Mouse (Mus musculus): ENCODE measurements around the gene Cphx3. TPM values are rescaled to one million over a fixed set of nuclear protein-coding genes. Genes with fewer than 3 reads are reported as not detected.
"Not testable (repeated sequence)": the region's sequence is repeated elsewhere in the genome, so short reads cannot be mapped to it uniquely, and the experiment has no call there.

Gene Cphx3
- total RNA-seq (2021), result not detected

DNA sequence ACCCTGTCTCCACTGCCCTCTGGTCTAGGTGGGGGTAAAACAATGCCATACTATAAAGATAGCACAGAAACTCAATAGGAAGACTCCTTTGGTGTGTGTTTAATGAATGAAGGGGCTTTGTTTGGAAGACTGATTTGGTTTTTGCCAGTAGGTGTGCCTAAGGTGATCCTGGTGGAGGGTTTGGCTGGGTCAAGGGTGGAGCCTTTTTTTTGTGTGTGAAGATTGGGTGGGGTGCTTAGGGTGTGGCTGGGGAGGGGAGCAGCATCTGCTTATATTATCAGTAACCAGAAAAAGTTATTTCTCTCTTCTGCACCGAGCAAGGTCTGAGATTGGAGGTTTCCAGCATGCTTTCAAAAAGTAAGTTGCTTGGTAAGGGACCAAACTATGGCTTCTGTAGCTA lies at the start of gene Cphx3:
Gene Cphx3, plus strand, starts transcription at position 301 of the 400 bp plus-strand sequence.
- intact Hi-C loops (cut with DNase I); DNase-seq: not testable (repeated sequence)

DNA sequence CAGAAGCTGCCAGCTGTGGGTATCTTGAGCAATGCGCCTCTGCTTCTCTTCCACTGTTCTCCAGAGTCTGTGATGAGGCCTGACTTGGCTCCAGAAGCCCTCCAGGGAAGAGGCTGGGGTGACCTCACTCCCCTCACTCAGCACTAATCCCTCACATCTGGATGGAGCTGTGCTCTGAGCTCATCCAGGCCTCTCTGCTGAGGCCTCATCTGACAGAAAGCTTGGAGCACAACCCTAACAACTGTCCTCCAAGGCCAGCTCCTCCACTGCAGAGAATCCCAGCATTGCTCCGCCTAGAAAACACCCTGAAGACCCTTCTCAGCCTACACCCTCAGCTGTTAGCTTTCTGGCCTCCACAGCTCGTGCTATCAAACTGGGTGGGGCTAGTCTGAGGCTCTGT lies 47.7 kb upstream of the Cphx3 start:
- DNase-seq; intact Hi-C loops (cut with DNase I): not testable (repeated sequence)

GRCm38 (mm10) chr14:26035439-26035838 lies 46.7 kb upstream of the Cphx3 start:
- intact Hi-C loops (cut with DNase I); DNase-seq: not testable (repeated sequence)

- intact Hi-C loops (cut with DNase I); DNase-seq: not testable (repeated sequence)
These were observed 39.5 kb upstream of the Cphx3 start, which contains the start of gene Gm9780 for GRCm38 (mm10) chr14:26042611-26043010. Gm9780 (minus strand) TSS chr14:26042711.

DNA sequence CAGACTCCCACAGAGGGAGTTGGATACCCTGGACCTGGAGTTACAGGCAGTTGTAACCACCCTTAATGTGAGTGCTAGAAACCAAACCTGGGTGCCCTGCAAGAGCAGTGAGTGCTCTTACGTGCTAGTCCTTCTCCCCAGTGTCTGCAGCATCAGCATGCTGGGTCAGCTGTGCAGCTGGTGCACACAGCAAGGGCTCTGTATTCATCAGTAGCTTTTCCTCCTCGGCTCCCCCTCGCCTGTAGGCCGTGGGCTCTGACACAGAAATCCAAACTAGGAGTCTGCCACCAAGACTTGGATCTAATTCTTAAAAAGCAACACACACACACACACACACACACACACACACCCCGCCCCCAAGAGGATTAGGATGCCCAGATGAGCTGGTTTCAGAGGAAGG lies 37.1 kb upstream of the Cphx3 start:
- DNase-seq; intact Hi-C loops (cut with DNase I): not testable (repeated sequence)

GRCm38 (mm10) chr14:26047026-26047425 lies 35.1 kb upstream of the Cphx3 start:
- intact Hi-C loops (cut with DNase I); DNase-seq: not testable (repeated sequence)

- DNase-seq; intact Hi-C loops (cut with DNase I): not testable (repeated sequence)
These were observed 33.3 kb upstream of the Cphx3 start for GRCm38 (mm10) chr14:26048767-26049166.

GRCm38 (mm10) chr14:26058184-26058583 lies 23.9 kb upstream of the Cphx3 start:
- intact Hi-C loops (cut with DNase I); DNase-seq: not testable (repeated sequence)

DNA sequence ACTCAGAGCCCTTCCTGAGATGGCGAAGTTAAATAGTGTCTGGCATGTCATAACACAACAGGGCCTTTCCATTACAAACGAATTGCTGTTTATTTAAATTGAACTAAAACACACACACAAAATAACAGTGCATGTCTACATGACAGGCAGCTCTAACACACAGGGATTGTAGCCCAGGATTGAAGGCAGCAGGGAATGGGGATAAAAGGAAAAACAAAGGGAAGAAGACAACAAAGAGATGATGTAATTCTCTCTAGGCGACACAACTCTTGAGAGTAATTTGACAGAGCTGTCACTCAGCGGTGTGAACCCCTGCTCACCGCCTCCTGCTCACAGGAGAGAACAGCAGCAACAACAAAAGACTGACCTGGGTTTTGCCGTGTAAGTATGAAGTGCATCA lies 22.7 kb upstream of the Cphx3 start:
- intact Hi-C loops (cut with DNase I); DNase-seq: not testable (repeated sequence)

GRCm38 (mm10) chr14:26066574-26067324 lies 15.3 kb upstream of the Cphx3 start:
- DNase-seq; intact Hi-C loops (cut with DNase I): not testable (repeated sequence)

DNA sequence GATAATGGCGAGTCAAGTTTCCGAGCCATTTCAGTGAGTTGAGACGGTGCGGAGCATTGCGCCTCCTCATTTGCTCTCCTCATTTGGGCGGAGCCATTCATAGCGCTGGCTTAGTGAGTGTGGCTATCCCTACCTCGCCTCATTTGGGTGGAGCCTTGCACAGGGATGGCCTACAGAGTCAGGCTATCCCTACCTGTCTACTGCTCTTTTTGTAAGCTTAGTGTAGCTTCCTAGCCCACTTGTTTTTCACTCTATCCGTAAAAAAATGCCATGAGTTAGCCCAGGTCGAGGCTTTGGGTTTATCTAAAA lies 14.8 kb upstream of the Cphx3 start, which contains the start of gene Tmem254c:
Gene Tmem254c, minus strand, starts transcription at position 31 of the 309 bp plus-strand sequence.
- DNase-seq; intact Hi-C loops (cut with DNase I): not testable (repeated sequence)

DNA sequence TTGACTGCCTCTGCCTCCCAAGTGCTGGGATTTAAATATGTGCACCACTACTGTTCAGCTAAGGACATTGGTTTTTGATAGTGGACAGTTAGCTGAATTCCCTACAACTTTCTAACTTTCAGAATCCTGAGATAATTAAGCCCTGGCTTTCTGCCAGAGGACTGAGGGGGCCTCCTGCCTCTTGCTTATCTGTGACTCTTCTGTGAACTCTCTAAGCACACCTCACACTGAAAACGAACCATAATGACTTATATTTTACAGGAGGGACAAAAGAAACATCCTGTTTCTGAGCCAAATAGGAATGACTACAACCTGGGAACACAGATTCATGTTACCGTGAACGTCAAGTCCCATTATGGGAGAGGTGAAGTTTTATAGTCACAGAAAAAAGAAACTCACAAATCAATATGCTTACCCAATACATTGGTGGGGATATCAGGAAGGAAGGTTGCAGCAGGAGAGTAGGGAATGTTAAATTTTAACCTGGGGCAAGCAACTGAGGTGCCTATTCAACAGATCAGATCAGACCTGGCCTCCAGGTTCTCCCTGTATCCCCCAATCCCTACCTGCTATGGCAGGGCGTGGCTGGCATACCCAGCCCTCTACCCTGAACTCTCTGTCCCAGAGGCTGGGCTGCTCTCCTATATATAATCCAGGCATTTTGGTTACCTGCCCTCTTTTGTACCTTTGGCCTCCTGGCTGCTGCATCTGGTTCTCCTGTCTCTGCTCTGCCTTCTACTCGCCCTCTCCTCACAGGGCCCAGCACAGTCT lies 5.3 kb upstream of the Cphx3 start:
- intact Hi-C loops (cut with DNase I); DNase-seq: not testable (repeated sequence)

- intact Hi-C loops (cut with DNase I); DNase-seq: not testable (repeated sequence)
These were observed 881 bp upstream of the Cphx3 start, which contains the start of gene Cphx2 for GRCm38 (mm10) chr14:26081216-26081615. Cphx2 (plus strand) TSS chr14:26081516.

DNA sequence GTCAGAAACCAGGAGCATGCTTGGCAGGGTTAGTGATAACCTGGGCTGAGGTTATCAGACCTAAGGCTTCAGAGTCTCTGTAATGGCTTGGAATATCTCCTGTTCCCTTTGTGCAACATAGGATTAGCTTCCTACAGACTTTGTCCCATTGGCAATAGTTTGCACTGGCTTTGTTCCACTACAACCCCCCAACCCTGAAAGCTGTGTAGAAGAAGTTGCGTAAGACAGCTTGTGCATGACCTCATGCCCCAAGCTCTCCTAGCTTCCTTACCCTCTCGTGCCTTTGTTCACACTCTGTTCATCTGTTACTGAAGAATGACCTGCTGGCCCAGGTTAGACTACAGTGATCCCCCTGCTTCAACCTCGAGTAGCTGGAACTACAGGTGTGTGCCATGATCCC lies 15.5 kb downstream of the Cphx3 start:
- DNase-seq; intact Hi-C loops (cut with DNase I): not testable (repeated sequence)

DNA sequence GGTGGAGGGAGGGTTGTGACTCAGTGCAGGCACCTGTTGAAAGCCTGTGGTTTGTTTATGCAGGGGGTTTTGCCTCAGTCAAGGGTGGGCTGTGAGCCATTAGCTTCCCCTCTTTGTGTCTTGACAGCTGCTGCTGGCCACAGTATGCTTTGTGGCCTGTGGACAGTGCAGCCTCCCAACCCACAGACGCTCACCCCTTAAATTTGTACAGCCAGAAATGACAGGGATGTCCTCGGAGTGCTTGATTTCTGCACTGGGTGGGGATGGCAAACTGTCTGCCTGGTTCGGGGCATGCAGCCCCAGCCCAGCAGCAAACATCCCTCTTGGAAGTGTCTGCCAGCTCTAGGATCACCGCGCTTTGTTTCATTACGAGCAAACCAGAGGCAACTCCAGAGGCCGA lies 36.1 kb downstream of the Cphx3 start, which contains the start of gene Duxbl2:
Gene Duxbl2, plus strand, starts transcription at position 200 of the 400 bp plus-strand sequence.
- DNase-seq; intact Hi-C loops (cut with DNase I): not testable (repeated sequence)

GRCm38 (mm10) chr14:26118550-26119000 lies 36.5 kb downstream of the Cphx3 start:
- intact Hi-C loops (cut with DNase I); DNase-seq: not testable (repeated sequence)

- intact Hi-C loops (cut with DNase I); DNase-seq: not testable (repeated sequence)
These were observed 37.0 kb downstream of the Cphx3 start for GRCm38 (mm10) chr14:26119095-26119494.

DNA sequence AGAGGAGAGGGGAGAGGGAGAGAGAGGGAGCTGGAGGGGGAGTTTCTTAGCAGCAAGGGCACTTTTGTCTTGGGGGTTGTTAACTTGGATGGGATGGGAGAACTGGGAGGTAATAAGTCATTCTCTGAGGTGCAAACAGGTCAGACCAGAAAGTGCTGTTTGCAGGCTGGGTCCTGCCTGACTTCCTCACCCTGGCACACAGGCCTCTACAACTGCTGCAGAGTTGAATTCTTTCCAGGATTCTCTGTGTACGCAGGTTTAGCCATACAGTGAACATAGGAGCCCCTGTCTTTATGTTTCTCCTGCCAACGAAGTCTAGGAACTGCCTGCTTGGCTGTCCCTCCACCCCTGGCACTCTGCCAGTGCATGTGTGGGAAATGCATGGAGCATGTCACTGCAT lies 65.0 kb downstream of the Cphx3 start:
- intact Hi-C loops (cut with DNase I); DNase-seq: not testable (repeated sequence)

GRCm38 (mm10) chr14:26156032-26156431 lies 73.9 kb downstream of the Cphx3 start:
- DNase-seq; intact Hi-C loops (cut with DNase I): not testable (repeated sequence)

DNA sequence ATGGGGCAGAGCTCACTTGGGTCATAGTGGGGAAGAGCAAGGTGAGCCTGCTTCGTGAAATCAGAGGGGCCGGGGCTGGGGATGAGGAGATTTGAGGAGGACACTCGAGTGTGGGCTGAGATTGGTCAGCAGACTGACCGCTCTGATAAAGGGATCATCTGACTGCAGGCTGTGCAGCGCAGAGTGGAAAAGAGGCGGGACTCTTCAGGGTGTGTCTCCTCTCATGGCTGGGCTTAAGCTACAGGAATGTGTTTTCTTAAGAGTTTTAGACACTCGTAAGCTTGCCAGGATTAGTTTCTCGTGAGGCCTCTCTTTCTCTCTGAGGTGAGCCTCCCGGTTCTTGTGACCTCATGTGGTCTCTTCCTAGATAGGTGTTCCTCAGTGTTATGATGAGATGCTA lies 79.1 kb downstream of the Cphx3 start:
- intact Hi-C loops (cut with DNase I); DNase-seq: not testable (repeated sequence)

DNA sequence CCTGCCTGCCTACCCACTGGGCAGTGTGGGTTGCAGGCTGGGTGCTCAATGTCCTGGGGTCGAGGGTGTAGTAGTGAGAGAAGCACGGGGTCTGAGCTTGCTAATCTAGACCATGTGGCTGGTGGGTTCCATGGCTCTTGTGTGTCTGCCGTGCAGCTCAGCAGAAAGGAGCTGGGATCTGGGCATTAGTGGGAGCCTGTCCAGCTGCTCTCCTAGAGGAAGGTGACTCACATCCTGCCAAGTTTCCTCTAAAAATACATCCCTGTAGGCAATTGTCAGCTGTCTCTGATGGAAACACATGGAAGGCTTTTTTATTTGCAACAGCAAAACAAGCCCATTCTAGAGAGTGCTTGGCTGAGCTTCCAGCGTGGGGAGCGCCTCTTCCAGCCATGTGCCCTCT lies 80.3 kb downstream of the Cphx3 start:
- DNase-seq; intact Hi-C loops (cut with DNase I): not testable (repeated sequence)

Data from left cerebral cortex, postnatal 4 days (tissue).